Mouse (Mus musculus) heart, postnatal 25 days (tissue): Measurements from ENCODE around the gene Arhgef16. TPM values are rescaled to one million over a fixed set of nuclear protein-coding genes. Genes with fewer than 3 reads are reported as not detected.

ENCODE experiments used
- DNase-seq: peaks from one replicate; pipeline ENCODE4 v3.0.0; 2022; ENCODE audit warnings: low spot score
- intact Hi-C: fragments of 180-260 bp; cut with DNase I; formaldehyde crosslinking; loops from one replicate; pipeline ENCODE4 v1.15.1; 2025
- total RNA-seq, 2 experiments: library from RNA; stranded (reverse); gene quantifications; 2 replicates each; pipeline ENCODE4 v1.2.3; 2021

Gene Arhgef16
- under 1 TPM; 0.36 to 0.62 TPM for total RNA-seq

- intact Hi-C loops, result loop anchor here (2.0 to 5.0 kb wide), 4 partner anchors 27 to 233 kb away; no protein-coding TSS in a partner anchor
- DNase-seq, result no peak
Measured at GRCm38 (mm10) chr4:154301466-154301881, at the start of gene Arhgef16. Arhgef16 (minus strand) TSS chr4:154301676.

GRCm38 (mm10) chr4:154348197-154348786 is 46.8 kb upstream of the Arhgef16 start:
- DNase-seq, result no peak
- intact Hi-C loops, result no loop called here

- DNase-seq, result no peak
- intact Hi-C loops, result no loop called here
Measured at GRCm38 (mm10) chr4:154346731-154347522, 45.5 kb upstream of the Arhgef16 start.

- peak; percentile 67 for DNase-seq
- intact Hi-C loops, result no loop called here
Measured at GRCm38 (mm10) chr4:154336650-154337049, 35.2 kb upstream of the Arhgef16 start.

GRCm38 (mm10) chr4:154335761-154336160 is 34.3 kb upstream of the Arhgef16 start, which contains the start of gene B230104I21Rik:
B230104I21Rik (plus strand) TSS chr4:154336127.
- no peak for DNase-seq
- intact Hi-C loops, result no loop called here

- intact Hi-C loops, result loop anchor here (5.0 kb wide), 2 partner anchors 32 to 302 kb away; partner anchors contain the start of gene Prdm16
- DNase-seq, result peak; percentile 23
Measured at GRCm38 (mm10) chr4:154334699-154335402, 33.4 kb upstream of the Arhgef16 start.

- intact Hi-C loops, result loop anchor here (5.0 kb wide), 2 partner anchors 34 to 304 kb away; partner anchors contain the start of gene Prdm16
- DNase-seq, result peak; percentile 22
Measured at GRCm38 (mm10) chr4:154333300-154333699, 31.8 kb upstream of the Arhgef16 start.

- intact Hi-C loops, result loop anchor here (2.0 to 5.0 kb wide), 3 partner anchors 36 to 306 kb away; partner anchors contain the start of gene Prdm16
- DNase-seq, result no peak
Measured at GRCm38 (mm10) chr4:154331271-154331670, 29.8 kb upstream of the Arhgef16 start.

GRCm38 (mm10) chr4:154330001-154330400 is 28.5 kb upstream of the Arhgef16 start:
- intact Hi-C loops, result loop anchor here (2.0 to 5.0 kb wide), 3 partner anchors 37 to 307 kb away; partner anchors contain the start of gene Prdm16
- DNase-seq, result no peak

- intact Hi-C loops, result loop anchor here (2.0 to 10.0 kb wide), 5 partner anchors 123 to 496 kb away; no protein-coding TSS in a partner anchor
- DNase-seq, result peak; percentile 24
Measured at GRCm38 (mm10) chr4:154328836-154329235, 27.4 kb upstream of the Arhgef16 start.

- intact Hi-C loops, result loop anchor here (2.0 to 10.0 kb wide), 5 partner anchors 124 to 496 kb away; no protein-coding TSS in a partner anchor
- no peak for DNase-seq
Measured at GRCm38 (mm10) chr4:154328431-154328830, 27.0 kb upstream of the Arhgef16 start.

GRCm38 (mm10) chr4:154325410-154325809 is 23.9 kb upstream of the Arhgef16 start:
- no peak for DNase-seq
- intact Hi-C loops, result loop anchor here (5.0 to 10.0 kb wide), 4 partner anchors 127 to 499 kb away; no protein-coding TSS in a partner anchor

- DNase-seq, result no peak
- intact Hi-C loops, result no loop called here
Measured at GRCm38 (mm10) chr4:154313622-154313967, 12.1 kb upstream of the Arhgef16 start.

GRCm38 (mm10) chr4:154312935-154313621 is 11.6 kb upstream of the Arhgef16 start:
- intact Hi-C loops, result no loop called here
- no peak for DNase-seq

GRCm38 (mm10) chr4:154312143-154312812 is 10.8 kb upstream of the Arhgef16 start:
- intact Hi-C loops, result no loop called here
- no peak for DNase-seq

- intact Hi-C loops, result no loop called here
- DNase-seq, result no peak
Measured at GRCm38 (mm10) chr4:154310576-154311262, 9.2 kb upstream of the Arhgef16 start.

GRCm38 (mm10) chr4:154309131-154309530 is 7.7 kb upstream of the Arhgef16 start:
- intact Hi-C loops, result no loop called here
- no peak for DNase-seq

GRCm38 (mm10) chr4:154299541-154300271 is 1.8 kb downstream of the Arhgef16 start:
- intact Hi-C loops, result loop anchor here (2.0 to 5.0 kb wide), 4 partner anchors 25 to 231 kb away; no protein-coding TSS in a partner anchor
- no peak for DNase-seq
